Mouse (Mus musculus) MEL (cell line): ENCODE data around the gene Brwd1. TPM values are rescaled to one million over a fixed set of nuclear protein-coding genes. Genes with fewer than 3 reads are reported as not detected.

Source experiments
- DNase-seq: peaks from one replicate; pipeline ENCODE4 v3.0.0; 2011; ENCODE audit warnings: low read depth, low spot score
- H3K27ac ChIP-seq: 2 replicates; pipeline ENCODE4 v1.5.1; 2012; ENCODE audit warnings: low read depth, mild to moderate bottlenecking, control low read depth, low read length, moderate library complexity; ENCODE audit not compliant: control insufficient read depth
- H3K27me3 ChIP-seq, 2 experiments: fragments of 150-350 bp in 1 of 2; sonication (generic) in 1 of 2; 2 replicates each; pipeline ENCODE4 v1.6.1; 2012; ENCODE audit warnings: low read length in 2 of 2, mild to moderate bottlenecking in 2 of 2, improper control_type of control experiment in 1 of 2, moderate library complexity in 1 of 2; ENCODE audit not compliant: insufficient read depth in 2 of 2, control insufficient read depth in 1 of 2
- H3K36me3 ChIP-seq, 2 experiments: 2 replicates each; pipeline ENCODE4 v1.6.1; 2012 to 2014; ENCODE audit warnings: low read length in 2 of 2, improper control_type of control experiment in 1 of 2, inconsistent platforms in 1 of 2, mild to moderate bottlenecking in 1 of 2; ENCODE audit not compliant: insufficient read depth in 2 of 2, control insufficient read depth in 1 of 2
- H3K4me1 ChIP-seq, 2 experiments: fragments of 150-350 bp in 1 of 2; sonication (generic) in 1 of 2; 2 replicates each; pipeline ENCODE4 v1.6.1; 2012; ENCODE audit warnings: low read length in 2 of 2, improper control_type of control experiment in 1 of 2, mild to moderate bottlenecking in 1 of 2; ENCODE audit not compliant: insufficient read depth in 2 of 2, control insufficient read depth in 1 of 2
- H3K4me3 ChIP-seq, 2 experiments: fragments of 150-350 bp in 1 of 2; sonication (generic) in 1 of 2; 2 replicates each; pipeline ENCODE4 v1.5.1; 2012; ENCODE audit warnings: low read depth in 2 of 2, low read length in 2 of 2, mild to moderate bottlenecking in 2 of 2, moderate library complexity in 2 of 2, control low read depth in 1 of 2, improper control_type of control experiment in 1 of 2; ENCODE audit not compliant: control insufficient read depth in 1 of 2, insufficient read depth in 1 of 2
- H3K79me2 ChIP-seq: 2 replicates; pipeline ENCODE4 v1.6.1; 2012; ENCODE audit warnings: mild to moderate bottlenecking, low read length, moderate library complexity; ENCODE audit not compliant: control insufficient read depth, poor library complexity, insufficient read depth
- H3K9ac ChIP-seq: 2 replicates; pipeline ENCODE4 v1.6.1; 2012; ENCODE audit warnings: low read depth, mild to moderate bottlenecking, control low read depth, low read length, moderate library complexity; ENCODE audit not compliant: control insufficient read depth, poor library complexity, severe bottlenecking
- H3K9me3 ChIP-seq: fragments of 150-350 bp; sonication (generic); replicated peaks from 2 replicates; pipeline ENCODE4 v1.6.1; 2012; ENCODE audit warnings: mild to moderate bottlenecking, low read length, improper control_type of control experiment, moderate library complexity; ENCODE audit not compliant: insufficient read depth
- BHLHE40 ChIP-seq: IDR thresholded peaks from 2 replicates; pipeline ENCODE4 v1.6.1; 2012; ENCODE audit warnings: low read depth, mild to moderate bottlenecking, inconsistent platforms, low read length, improper control_type of control experiment, borderline replicate concordance
- CTCF ChIP-seq, 3 experiments: IDR thresholded peaks in 2 of 3; conservative IDR thresholded peaks in 1 of 3; 2 replicates each; pipeline ENCODE4 v1.5.1; 2011 to 2012; ENCODE audit warnings: low read length in 3 of 3, low read depth in 2 of 3, mild to moderate bottlenecking in 2 of 3, improper control_type of control experiment in 1 of 3, inconsistent platforms in 1 of 3, mixed read lengths in 1 of 3, moderate library complexity in 1 of 3; ENCODE audit not compliant: control insufficient read depth in 1 of 3, insufficient read depth in 1 of 3, poor library complexity in 1 of 3, severe bottlenecking in 1 of 3
- E2F4 ChIP-seq: IDR thresholded peaks from 2 replicates; pipeline ENCODE4 v1.6.1; 2011; ENCODE audit warnings: low read depth, low read length, improper control_type of control experiment, borderline replicate concordance
- EP300 ChIP-seq, 2 experiments: IDR thresholded peaks; 2 replicates each; pipeline ENCODE4 v1.6.1; 2011; ENCODE audit warnings: improper control_type of control experiment in 2 of 2, low read length in 2 of 2, low read depth in 1 of 2, mild to moderate bottlenecking in 1 of 2
- KAT2A ChIP-seq: conservative IDR thresholded peaks from 2 replicates; pipeline ENCODE4 v1.6.1; 2012; ENCODE audit warnings: low read depth, low read length, improper control_type of control experiment, inconsistent platforms
- MAX ChIP-seq: IDR thresholded peaks from 2 replicates; pipeline ENCODE4 v1.6.1; 2011; ENCODE audit warnings: low read length, improper control_type of control experiment
- MXI1 ChIP-seq: IDR thresholded peaks from 2 replicates; pipeline ENCODE4 v1.6.1; 2011; ENCODE audit warnings: mild to moderate bottlenecking, low read depth, low read length, improper control_type of control experiment
- MYC ChIP-seq: IDR thresholded peaks from 2 replicates; pipeline ENCODE4 v1.6.1; 2011; ENCODE audit warnings: low read depth, mild to moderate bottlenecking, low read length, improper control_type of control experiment, moderate library complexity
- POLR2AphosphoS2 ChIP-seq: IDR thresholded peaks from 2 replicates; pipeline ENCODE4 v1.6.1; 2011; ENCODE audit warnings: low read length, improper control_type of control experiment
- TBP ChIP-seq: IDR thresholded peaks from 2 replicates; pipeline ENCODE4 v1.8.0; 2011; ENCODE audit warnings: low read depth, low read length, improper control_type of control experiment
- UBTF ChIP-seq: IDR thresholded peaks from 2 replicates; pipeline ENCODE4 v1.6.1; 2012; ENCODE audit warnings: low read depth, mild to moderate bottlenecking, inconsistent platforms, low read length, improper control_type of control experiment, moderate library complexity, borderline replicate concordance; ENCODE audit not compliant: insufficient read depth
- USF1 ChIP-seq: IDR thresholded peaks from 2 replicates; pipeline ENCODE4 v1.6.1; 2014; ENCODE audit warnings: low read depth, mild to moderate bottlenecking, inconsistent platforms, low read length, improper control_type of control experiment, moderate library complexity
- USF2 ChIP-seq, 2 experiments: IDR thresholded peaks; 2 replicates each; pipeline ENCODE4 v1.6.1; 2011 to 2012; ENCODE audit warnings: improper control_type of control experiment in 2 of 2, low read length in 2 of 2, borderline replicate concordance in 1 of 2, inconsistent platforms in 1 of 2, low read depth in 1 of 2, mild to moderate bottlenecking in 1 of 2; ENCODE audit not compliant: insufficient read depth in 1 of 2
- ZC3H11A ChIP-seq: IDR thresholded peaks from 2 replicates; pipeline ENCODE4 v1.6.1; 2012; ENCODE audit warnings: low read depth, mild to moderate bottlenecking, inconsistent platforms, low read length, improper control_type of control experiment
- ZMIZ1 ChIP-seq: IDR thresholded peaks from 2 replicates; pipeline ENCODE4 v1.6.1; 2012; ENCODE audit warnings: low read depth, mild to moderate bottlenecking, inconsistent platforms, low read length, improper control_type of control experiment, moderate library complexity
- polyA plus RNA-seq, 2 experiments: library from polyadenylated mRNA; stranded (reverse) in 1 of 2; unstranded in 1 of 2; fragments of >175 nt in 1 of 2; fragments of >200 nt in 1 of 2; gene quantifications; 2 replicates each; pipeline versions ENCODE4 v1.2.1 to v1.2.4; 2012; ENCODE audit warnings: low replicate concordance in 2 of 2, low read depth in 1 of 2; ENCODE audit not compliant: insufficient read length in 2 of 2, insufficient read depth in 1 of 2, missing spikeins in 1 of 2
- total RNA-seq: library from RNA; depleted of rRNA; stranded (reverse); fragments of 300-350 nt; gene quantifications from 2 replicates; pipeline ENCODE4 v1.2.3, GENCODE M21; 2012

Gene Brwd1
- total and polyA plus RNA-seq, 3 experiments: 27.1 to 77.1 (median 41.0) TPM

- TF ChIP-seq POLR2AphosphoS2 (no peak), E2F4 (no peak), BHLHE40 (no peak), MXI1 (no peak), ZC3H11A (no peak), EP300 (IDR thresholded peaks at IDR 0.05; ENCODE audit: low read depth in 1 of 2, low read length in 2 of 2) (no peak)
- H3K4me3 ChIP-seq: no peak overlapping the region
- no peaks in the 10 kb centered on the region for H3K79me2 ChIP-seq
- no peak for DNase-seq
- no peak overlapping the region for H3K27ac ChIP-seq
- H3K4me1 ChIP-seq: no peaks in the 10 kb centered on the region
- H3K36me3 ChIP-seq: no peaks in the 10 kb centered on the region
- no peak overlapping the region for H3K9ac ChIP-seq
- H3K9me3 ChIP-seq: no peaks in the 10 kb centered on the region
- H3K27me3 ChIP-seq: peaks cover 0 to 2% of the 10 kb centered on the region in 2 experiments; a peak in 1 of 4 replicates
Measured at GRCm38 (mm10) chr16:95953159-95953650, 129.1 kb downstream of the Brwd1 start.

GRCm38 (mm10) chr16:95951471-95951870 lies 130.9 kb downstream of the Brwd1 start:
- Histone ChIP-seq H3K79me2 (no peaks in the 10 kb centered on the region), H3K9me3 (no peaks in the 10 kb centered on the region), H3K27ac (no peak overlapping the region), H3K27me3 (peaks cover 0 to 2% of the 10 kb centered on the region in 2 experiments; a peak in 1 of 4 replicates), H3K9ac (no peak overlapping the region), H3K36me3 (no peaks in the 10 kb centered on the region), H3K4me1 (no peaks in the 10 kb centered on the region), H3K4me3 (no peak overlapping the region)
- TF ChIP-seq CTCF (IDR thresholded peaks at IDR 0.05 in 2 of 3, conservative IDR thresholded peaks at IDR 0.05 in 1 of 3; ENCODE audit: control insufficient read depth in 1 of 3, insufficient read depth in 1 of 3, low read depth in 2 of 3, low read length in 3 of 3, poor library complexity in 1 of 3, severe bottlenecking in 1 of 3): no peak
- TF ChIP-seq KAT2A: no peak
- no peak for TF ChIP-seq MYC
- no peak for TF ChIP-seq UBTF
- no peak for TF ChIP-seq TBP
- no peak for TF ChIP-seq MAX
- TF ChIP-seq USF1: no peak
- no peak for TF ChIP-seq USF2 (IDR thresholded peaks at IDR 0.05; ENCODE audit: borderline replicate concordance in 1 of 2, insufficient read depth in 1 of 2, low read depth in 1 of 2, low read length in 2 of 2)
- TF ChIP-seq ZMIZ1: no peak
- no peak for TF ChIP-seq E2F4
- DNase-seq: no peak
